Mouse (Mus musculus): ENCODE measurements around the gene R3hdm2. TPM values are rescaled to one million over a fixed set of nuclear protein-coding genes. Genes with fewer than 3 reads are reported as not detected.

The R3hdm2 gene
- polyA plus RNA-seq, 1 experiment from 2014 or later, result 26.7 TPM

GRCm38 (mm10) chr10:127542084-127542483 lies 162.0 kb downstream of the R3hdm2 start:
- DNase-seq (ENCODE audit: low spot score), result no peak

GRCm38 (mm10) chr10:127542720-127543119 lies 162.6 kb downstream of the R3hdm2 start:
- DNase-seq (ENCODE audit: low spot score), result no peak

GRCm38 (mm10) chr10:127543916-127544315 lies 163.8 kb downstream of the R3hdm2 start:
- DNase-seq (ENCODE audit: low spot score), result no peak

- DNase-seq (ENCODE audit: low spot score), result no peak
These were observed 164.2 kb downstream of the R3hdm2 start for GRCm38 (mm10) chr10:127544375-127544774.

GRCm38 (mm10) chr10:127546505-127546904 lies 166.4 kb downstream of the R3hdm2 start:
- DNase-seq (ENCODE audit: low spot score), result no peak

GRCm38 (mm10) chr10:127548236-127548635 lies 168.1 kb downstream of the R3hdm2 start:
- DNase-seq (ENCODE audit: low spot score), result no peak

Other genes starting within 250 kb of the R3hdm2 start
- gene B4galnt1, start 215.1 kb upstream of the R3hdm2 start, polyA plus RNA-seq (2015; fragmentation: Nextera tagmentation; extraction: Ambion mirVana), result 39.2 and 48.6 TPM in 2 replicates
- gene Slc26a10, start 199.7 kb upstream of the R3hdm2 start, polyA plus RNA-seq (2015; fragmentation: Nextera tagmentation; extraction: Ambion mirVana), result 1.6 and 2.6 TPM in 2 replicates
- 3.7 and 4.5 TPM in 2 replicates for gene Arhgef25, start 190.2 kb upstream of the R3hdm2 start, polyA plus RNA-seq (2015; fragmentation: Nextera tagmentation; extraction: Ambion mirVana)
- gene Dtx3, start 184.6 kb upstream of the R3hdm2 start, polyA plus RNA-seq (2015; fragmentation: Nextera tagmentation; extraction: Ambion mirVana), result 42.7 and 47.3 TPM in 2 replicates
- 24.1 and 24.4 TPM in 2 replicates for gene Pip4k2c, start 168.7 kb upstream of the R3hdm2 start, polyA plus RNA-seq (2015; fragmentation: Nextera tagmentation; extraction: Ambion mirVana)
- 0.13 and 0.32 TPM in 2 replicates for gene Kif5a, start 117.0 kb upstream of the R3hdm2 start, polyA plus RNA-seq (2015; fragmentation: Nextera tagmentation; extraction: Ambion mirVana)
- 129 and 138 TPM in 2 replicates for gene Dctn2, start 114.0 kb upstream of the R3hdm2 start, polyA plus RNA-seq (2015; fragmentation: Nextera tagmentation; extraction: Ambion mirVana)
- gene Mbd6, start 91.3 kb upstream of the R3hdm2 start, polyA plus RNA-seq (2015; fragmentation: Nextera tagmentation; extraction: Ambion mirVana), result 10.3 and 13.8 TPM in 2 replicates
- gene Mars, start 68.5 kb upstream of the R3hdm2 start, polyA plus RNA-seq (2015; fragmentation: Nextera tagmentation; extraction: Ambion mirVana), result 110 and 122 TPM in 2 replicates
- 107 and 127 TPM in 2 replicates for gene Arhgap9, start 58.4 kb upstream of the R3hdm2 start, polyA plus RNA-seq (2015; fragmentation: Nextera tagmentation; extraction: Ambion mirVana)
- 0.13 and 0.14 TPM in 2 replicates for gene Gli1, start 38.4 kb upstream of the R3hdm2 start, polyA plus RNA-seq (2015; fragmentation: Nextera tagmentation; extraction: Ambion mirVana)
- gene Inhbe, start 25.9 kb upstream of the R3hdm2 start, polyA plus RNA-seq (2015; fragmentation: Nextera tagmentation; extraction: Ambion mirVana), result not detected in 2 replicates
- gene Inhbc, start 9.9 kb upstream of the R3hdm2 start, polyA plus RNA-seq (2015; fragmentation: Nextera tagmentation; extraction: Ambion mirVana), result not detected in 2 replicates
- 0.30 and 0.73 TPM in 2 replicates for gene Stac3, start 121.4 kb downstream of the R3hdm2 start, polyA plus RNA-seq (2015; fragmentation: Nextera tagmentation; extraction: Ambion mirVana)
- 10.4 and 13.2 TPM in 2 replicates for gene Ndufa4l2, start 134.6 kb downstream of the R3hdm2 start, polyA plus RNA-seq (2015; fragmentation: Nextera tagmentation; extraction: Ambion mirVana)
- gene Shmt2, start 142.1 kb downstream of the R3hdm2 start, polyA plus RNA-seq (2015; fragmentation: Nextera tagmentation; extraction: Ambion mirVana), result 102 and 118 TPM in 2 replicates
- gene Nxph4, start 154.2 kb downstream of the R3hdm2 start, polyA plus RNA-seq (2015; fragmentation: Nextera tagmentation; extraction: Ambion mirVana), result 0.19 and 0.23 TPM in 2 replicates
- gene Lrp1, start 240.8 kb downstream of the R3hdm2 start, polyA plus RNA-seq (2015; fragmentation: Nextera tagmentation; extraction: Ambion mirVana), result 8.0 and 8.6 TPM in 2 replicates